In the genomic region with DNA sequence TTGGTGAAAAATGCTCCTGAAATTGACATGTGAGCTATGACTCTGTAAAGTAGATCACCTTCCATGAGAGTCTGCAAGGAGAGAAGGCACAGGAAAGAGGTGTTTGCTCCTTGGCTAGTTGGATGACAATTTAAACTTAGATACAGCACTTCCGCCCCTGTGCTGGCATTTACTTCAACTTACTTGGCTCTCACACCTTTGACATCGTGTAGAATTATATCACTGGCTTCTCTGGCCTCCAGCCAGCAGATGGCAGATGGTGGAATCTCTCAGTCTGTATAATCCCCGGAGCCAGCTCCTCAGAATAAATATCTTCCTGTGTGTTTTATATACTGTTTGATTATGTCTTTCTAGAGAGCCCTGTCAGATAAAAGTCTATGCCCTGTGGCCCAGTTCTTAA, we compare ENCODE assay signal across 16 mouse cellular contexts.
DNase-seq lines count a peak whose midpoint lies in the region; ATAC-seq and TF ChIP-seq lines count a peak whose summit lies in the region.
"Had no signal": no experiment of that assay in that cellular context is flagged by ENCODE, and none has a peak within 500 bp of the region (broad histone marks: within the 10 kb centered on the region; RNA-seq: fewer than 3 reads in every experiment).

No protein-coding gene starts in this region.

- no peak for TF ChIP-seq POLR2A in kidney, adult 2 months (IDR thresholded peaks at IDR 0.05; ENCODE audit: low read depth, low read length)

- intact Hi-C loops in left cerebral cortex, postnatal 10 days (cut with DNase I): no loop called here
- intact Hi-C loops in gastrocnemius, adult 2 months (cut with DNase I): no loop called here

- no peaks in the 10 kb centered on the region for H3K4me1 ChIP-seq in lung, embryonic 14.5 days (ENCODE audit: insufficient read depth)
- H3K4me1 ChIP-seq in lung, postnatal 0 days (ENCODE audit: insufficient read depth, low read depth, low read length): no peaks in the 10 kb centered on the region
- H3K4me1 ChIP-seq in kidney, adult 2 months (ENCODE audit: control insufficient read depth, insufficient read depth, low read length): no peaks in the 10 kb centered on the region
- H3K4me1 ChIP-seq: liver, embryonic 13.5 days; megakaryocyte, embryonic 14.5 days; neural tube, embryonic 12.5 days had no signal

- H3K27ac ChIP-seq in lung, embryonic 14.5 days (ENCODE audit: low read depth): no peak overlapping the region
- H3K27ac ChIP-seq in lung, postnatal 0 days (ENCODE audit: low read length): no peak overlapping the region
- no peak overlapping the region for H3K27ac ChIP-seq in gastrocnemius, adult 2 months
- H3K27ac ChIP-seq in kidney, adult 2 months (ENCODE audit: insufficient read depth, low read depth, low read length): no peak overlapping the region
- H3K27ac ChIP-seq: liver, embryonic 13.5 days; neural tube, embryonic 12.5 days had no signal

- no peak overlapping the region for H3K4me3 ChIP-seq in lung, embryonic 14.5 days (ENCODE audit: low read depth, low read length)
- H3K4me3 ChIP-seq in lung, postnatal 0 days (ENCODE audit: low read depth, low read length): no peak overlapping the region
- no peak overlapping the region for H3K4me3 ChIP-seq in gastrocnemius, adult 2 months
- H3K4me3 ChIP-seq in kidney, adult 2 months (ENCODE audit: insufficient read depth, low read depth, low read length): no peak overlapping the region
- H3K4me3 ChIP-seq: liver, embryonic 13.5 days; megakaryocyte, embryonic 14.5 days; neural tube, embryonic 12.5 days had no signal

- no peak for TF ChIP-seq CTCF in lung, embryonic 14.5 days (IDR thresholded peaks at IDR 0.05; ENCODE audit: low read depth)
- TF ChIP-seq CTCF in lung, postnatal 0 days (IDR thresholded peaks at IDR 0.05): no peak
- TF ChIP-seq CTCF in gastrocnemius, adult 2 months (IDR thresholded peaks at IDR 0.05): no peak
- no peak for TF ChIP-seq CTCF in kidney, adult 2 months (conservative IDR thresholded peaks at IDR 0.05; ENCODE audit: insufficient read depth, insufficient read length, low read depth, low read length)

- no peaks in the 10 kb centered on the region for H3K9me3 ChIP-seq in lung, embryonic 14.5 days (ENCODE audit: low read depth, low read length)
- H3K9me3 ChIP-seq in lung, postnatal 0 days (ENCODE audit: low read length): no peaks in the 10 kb centered on the region
- H3K9me3 ChIP-seq: liver, embryonic 13.5 days; megakaryocyte, embryonic 14.5 days; neural tube, embryonic 12.5 days had no signal

- 36% methylated on average over 3 of the region's 3 CpGs for WGBS in lung, embryonic 14.5 days
- 20% methylated on average over 3 of the region's 3 CpGs for WGBS in lung, postnatal 0 days
- WGBS in kidney, adult 2 months: 59% methylated on average over 3 of the region's 3 CpGs

- no peaks in the 10 kb centered on the region for H3K36me3 ChIP-seq in lung, embryonic 14.5 days (ENCODE audit: insufficient read depth)
- H3K36me3 ChIP-seq in lung, postnatal 0 days (ENCODE audit: insufficient read depth, low read length): no peaks in the 10 kb centered on the region
- no peaks in the 10 kb centered on the region for H3K36me3 ChIP-seq in kidney, adult 2 months (ENCODE audit: control insufficient read depth, insufficient read depth, low read length)
- H3K36me3 ChIP-seq: liver, embryonic 13.5 days; neural tube, embryonic 12.5 days had no signal

- DNase-seq in lung, embryonic 14.5 days: peak; percentile 32
- no peak for DNase-seq in lung, postnatal 0 days (ENCODE audit: low spot score)
- peak; percentile 92 for DNase-seq in cerebellum, postnatal 10 days
- DNase-seq in left cerebral cortex, postnatal 10 days (ENCODE audit: extremely low spot score in 1 of 2, low spot score in 2 of 2): peak; percentile 48 to 62
- peak; percentile 57 for DNase-seq in right cerebral cortex, postnatal 4 days
- no peak for DNase-seq in ovary, adult 18-20 months (ENCODE audit: low spot score)
- DNase-seq in gastrocnemius, adult 2 months: no peak
- no peak for DNase-seq in kidney, adult 2 months
- DNase-seq: adrenal gland, adult 8-10 months; heart, postnatal 36 days; liver, embryonic 13.5 days; thymus, adult 2 months had no signal

- no peak for ATAC-seq in lung, embryonic 14.5 days (ENCODE audit: insufficient read depth)
- ATAC-seq in lung, postnatal 0 days: no peak
- ATAC-seq: intestine, embryonic 16.5 days; Patski had no signal

- H3K9ac ChIP-seq in lung, embryonic 14.5 days: no peak overlapping the region
- H3K9ac ChIP-seq in lung, postnatal 0 days (replicated peaks; ENCODE audit: low read depth): no peak overlapping the region
- H3K9ac ChIP-seq: liver, embryonic 13.5 days; neural tube, embryonic 12.5 days had no signal

- TF ChIP-seq EP300 in lung, postnatal 0 days (IDR thresholded peaks at IDR 0.05): no peak

- no peaks in the 10 kb centered on the region for H3K27me3 ChIP-seq in lung, embryonic 14.5 days (ENCODE audit: insufficient read depth, low read length)
- no peaks in the 10 kb centered on the region for H3K27me3 ChIP-seq in lung, postnatal 0 days (replicated peaks; ENCODE audit: insufficient read depth, low read length)
- H3K27me3 ChIP-seq in kidney, adult 2 months (replicated peaks; ENCODE audit: control insufficient read depth, insufficient read depth, low read length): no peaks in the 10 kb centered on the region
- H3K27me3 ChIP-seq: liver, embryonic 13.5 days; megakaryocyte, embryonic 14.5 days; neural tube, embryonic 12.5 days; Patski had no signal

- no peak overlapping the region for H3K4me2 ChIP-seq in lung, embryonic 14.5 days
- no peak overlapping the region for H3K4me2 ChIP-seq in lung, postnatal 0 days (replicated peaks; ENCODE audit: low read depth, low read length)
- H3K4me2 ChIP-seq: liver, embryonic 13.5 days; neural tube, embryonic 12.5 days had no signal

Comparison
In these comparisons a context has a peak if more than half of its experiments do, and no peak if none do; other contexts are left out.
1. DNase-seq: peak in lung, embryonic 14.5 days (single experiment), cerebellum, postnatal 10 days (2 of 2), left cerebral cortex, postnatal 10 days (2 of 2) and right cerebral cortex, postnatal 4 days (single experiment); none in lung, postnatal 0 days (single experiment), ovary, adult 18-20 months (single experiment), gastrocnemius, adult 2 months (single experiment) and kidney, adult 2 months (single experiment).